Mouse (Mus musculus) frontal cortex, adult 2 months (tissue): ENCODE results near the gene Lin7b. TPM values are rescaled to one million over a fixed set of nuclear protein-coding genes. Genes with fewer than 3 reads are reported as not detected.

Experiments used
- DNase-seq, 2 experiments: peaks; one replicate each; pipeline ENCODE4 v3.0.0; 2022; ENCODE audit warnings: low spot score in 1 of 2; ENCODE audit errors: extremely low spot score in 1 of 2
- polyA plus RNA-seq: library from polyadenylated mRNA; depleted of rRNA; stranded (reverse); fragments of >200 nt; gene quantifications from 2 replicates; pipeline ENCODE4 v1.2.3, GENCODE M21; 2012; rRNA removed

Gene Lin7b
- polyA plus RNA-seq, 1 experiment: 241 TPM

DNA sequence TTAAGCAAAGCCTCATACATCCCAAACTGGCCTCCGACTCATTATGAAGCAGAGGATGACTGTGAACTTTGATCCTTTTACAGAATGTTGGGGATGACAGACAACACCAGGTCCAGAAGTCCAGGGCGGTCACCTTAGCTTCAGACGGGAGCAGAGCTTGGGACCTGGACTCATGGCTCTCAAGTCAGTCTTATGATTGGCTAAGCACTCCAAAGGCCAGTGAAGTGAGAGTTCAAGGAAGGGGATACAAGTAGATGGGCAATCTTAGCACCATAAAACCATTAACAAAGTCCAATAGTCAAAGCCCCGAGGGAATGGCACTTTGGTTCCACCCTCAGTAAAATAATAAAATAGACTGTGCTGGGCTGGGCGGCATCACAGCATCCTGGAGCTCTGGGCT, 47.3 kb downstream of the Lin7b start:
- no peak for DNase-seq

DNA sequence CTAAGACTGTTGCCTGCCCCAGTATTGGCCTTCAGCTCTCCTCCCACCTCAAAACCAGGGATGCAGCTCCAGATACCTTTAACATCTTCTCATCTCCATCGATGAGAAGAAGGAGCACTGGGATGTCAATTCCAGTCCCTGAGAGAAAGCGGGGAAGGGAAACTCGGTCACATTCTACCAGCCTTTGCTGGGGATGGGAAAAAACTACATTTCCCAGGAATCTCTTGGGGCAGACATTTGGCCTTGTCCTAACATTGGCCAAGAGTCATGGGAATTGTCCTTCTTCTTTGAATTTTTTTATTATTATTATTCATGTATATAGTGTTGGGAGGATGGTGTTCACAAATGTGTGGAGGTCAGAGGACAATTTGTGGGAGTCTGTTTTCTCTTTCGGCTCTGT, 48.1 kb downstream of the Lin7b start:
- DNase-seq: no peak

Other genes with a start within 250 kb of the Lin7b start
- gene Rps11, start 246.1 kb downstream of the Lin7b start, polyA plus RNA-seq: 383 and 419 TPM in 2 replicates
- 1,438 and 1,804 TPM in 2 replicates for gene Rpl13a, start 241.8 kb downstream of the Lin7b start, polyA plus RNA-seq
- gene Gm45713, start 234.4 kb downstream of the Lin7b start, polyA plus RNA-seq: 0.06 and 0.12 TPM in 2 replicates
- gene Flt3l, start 234.2 kb downstream of the Lin7b start, polyA plus RNA-seq: 25.2 and 29.6 TPM in 2 replicates
- 54.2 and 61.5 TPM in 2 replicates for gene Pih1d1, start 216.3 kb downstream of the Lin7b start, polyA plus RNA-seq
- gene Aldh16a1, start 216.0 kb downstream of the Lin7b start, polyA plus RNA-seq: 10.1 and 10.8 TPM in 2 replicates
- gene Slc17a7, start 206.6 kb downstream of the Lin7b start, polyA plus RNA-seq: 858 and 911 TPM in 2 replicates
- gene Gfy, start 191.0 kb downstream of the Lin7b start, polyA plus RNA-seq: 0.96 and 3.7 TPM in 2 replicates
- 0.90 and 1.4 TPM in 2 replicates for gene Pth2, start 189.6 kb downstream of the Lin7b start, polyA plus RNA-seq
- gene Ccdc155, start 165.7 kb downstream of the Lin7b start, polyA plus RNA-seq: 4.1 TPM in 2 replicates
- 29.5 and 29.9 TPM in 2 replicates for gene Dkkl1, start 158.4 kb downstream of the Lin7b start, polyA plus RNA-seq
- gene Tead2, start 154.8 kb downstream of the Lin7b start, polyA plus RNA-seq: 6.0 and 9.6 TPM in 2 replicates
- 10.3 and 11.2 TPM in 2 replicates for gene Cd37, start 131.5 kb downstream of the Lin7b start, polyA plus RNA-seq
- 1.1 and 1.2 TPM in 2 replicates for gene Slc6a16, start 129.5 kb downstream of the Lin7b start, polyA plus RNA-seq
- gene Slc6a21, start 93.1 kb downstream of the Lin7b start, polyA plus RNA-seq: 0.20 and 0.29 TPM in 2 replicates
- 22.6 and 24.5 TPM in 2 replicates for gene Trpm4, start 36.8 kb downstream of the Lin7b start, polyA plus RNA-seq
- gene Hrc, start 35.3 kb downstream of the Lin7b start, polyA plus RNA-seq: 0.60 and 0.61 TPM in 2 replicates
- 114 and 126 TPM in 2 replicates for gene Ppfia3, start 3.6 kb downstream of the Lin7b start, polyA plus RNA-seq
- gene Snrnp70, start 25.2 kb upstream of the Lin7b start, polyA plus RNA-seq: 854 and 909 TPM in 2 replicates
- 0.06 TPM in 1 of 2 replicates, not detected in the other for gene Kcna7, start 35.1 kb upstream of the Lin7b start, polyA plus RNA-seq
- gene Ntf5, start 43.1 kb upstream of the Lin7b start, polyA plus RNA-seq: 0.12 and 0.23 TPM in 2 replicates
- not detected in 2 replicates for gene Lhb, start 50.2 kb upstream of the Lin7b start, polyA plus RNA-seq
- gene Gys1, start 64.3 kb upstream of the Lin7b start, polyA plus RNA-seq: 20.5 and 20.9 TPM in 2 replicates
- gene Ruvbl2, start 67.5 kb upstream of the Lin7b start, polyA plus RNA-seq: 46.9 and 47.2 TPM in 2 replicates
- 647 and 719 TPM in 2 replicates for gene Ftl1, start 89.3 kb upstream of the Lin7b start, polyA plus RNA-seq
- 108 and 110 TPM in 2 replicates for gene Bax, start 96.3 kb upstream of the Lin7b start, polyA plus RNA-seq
- 0.12 and 0.17 TPM in 2 replicates for gene Tulp2, start 111.3 kb upstream of the Lin7b start, polyA plus RNA-seq
- gene Gm45808, start 116.2 kb upstream of the Lin7b start, polyA plus RNA-seq: 0.23 TPM in 1 of 2 replicates, not detected in the other
- gene Dhdh, start 118.2 kb upstream of the Lin7b start, polyA plus RNA-seq: 8.0 and 8.8 TPM in 2 replicates
- 88.5 and 103 TPM in 2 replicates for gene Nucb1, start 139.8 kb upstream of the Lin7b start, polyA plus RNA-seq
- 19.9 and 20.3 TPM in 2 replicates for gene Ppp1r15a, start 155.7 kb upstream of the Lin7b start, polyA plus RNA-seq
- gene Plekha4, start 155.7 kb upstream of the Lin7b start, polyA plus RNA-seq: 5.4 and 8.5 TPM in 2 replicates
- gene Hsd17b14, start 184.3 kb upstream of the Lin7b start, polyA plus RNA-seq: 0.34 and 0.53 TPM in 2 replicates
- 22.6 and 23.2 TPM in 2 replicates for gene Bcat2, start 199.6 kb upstream of the Lin7b start, polyA plus RNA-seq
- not detected in 2 replicates for gene Fgf21, start 244.9 kb upstream of the Lin7b start, polyA plus RNA-seq
- 0.08 TPM in 2 replicates for gene Fut1, start 246.7 kb upstream of the Lin7b start, polyA plus RNA-seq